Mouse (Mus musculus) T-helper 1 cell (primary cell): ENCODE measurements around the gene Srsf6.
"Not testable (repeated sequence)": the region's sequence is repeated elsewhere in the genome, so short reads cannot be mapped to it uniquely, and the experiment has no call there.

Experiments
- in situ Hi-C: fragments of 300-600 bp; cut with MboI, MseI; formaldehyde crosslinking; loops from one replicate; pipeline ENCODE4 v1.15.1; 2025; ENCODE audit warnings: high pct_unique_total_duplicates

The Srsf6 gene

GRCm38 (mm10) chr2:162931123-162931673 lies at the start of gene Srsf6:
Gene Srsf6 (plus strand): TSS chr2:162931528.
- in situ Hi-C loops = no loop called here

DNA sequence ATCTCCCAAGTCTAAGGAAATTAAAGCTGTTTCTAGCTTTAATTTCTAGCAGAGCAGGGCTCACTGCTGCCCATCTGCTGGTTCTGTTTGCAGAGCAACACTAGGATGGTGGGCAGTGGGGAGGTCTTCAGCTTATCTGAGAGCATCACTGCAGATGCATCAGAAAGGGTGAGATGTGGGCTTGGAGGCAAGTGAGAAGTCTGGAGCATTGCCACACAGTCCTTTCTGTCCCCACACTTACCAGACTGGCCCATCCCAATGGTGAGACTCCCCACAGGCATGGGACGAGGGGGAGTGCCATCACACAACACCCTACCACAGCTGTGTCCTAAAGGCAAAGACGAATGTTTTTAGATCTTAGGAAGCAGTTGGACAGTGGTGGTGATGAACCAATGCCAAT lies 47.2 kb upstream of the Srsf6 start:
- in situ Hi-C loops = no loop called here

DNA sequence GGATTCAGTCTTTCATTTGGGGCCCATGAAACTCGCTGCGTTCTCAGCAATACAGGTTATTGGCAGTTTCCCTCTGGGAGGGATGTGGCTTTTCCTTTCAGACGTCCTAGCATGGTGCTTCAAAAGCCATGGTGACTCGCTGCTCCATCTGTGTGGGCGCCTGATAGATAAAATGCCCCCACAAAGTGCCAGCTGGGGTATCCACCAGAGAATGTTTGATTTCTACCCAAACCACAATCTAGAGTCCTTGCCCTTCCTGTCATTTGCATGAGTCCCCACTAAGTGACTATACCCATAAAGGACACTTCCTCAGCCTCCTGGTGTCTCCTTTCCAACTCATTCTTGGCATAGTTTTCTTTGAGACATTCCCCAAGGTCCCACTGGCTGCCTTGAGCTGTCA lies 44.2 kb upstream of the Srsf6 start:
- in situ Hi-C loops = no loop called here

DNA sequence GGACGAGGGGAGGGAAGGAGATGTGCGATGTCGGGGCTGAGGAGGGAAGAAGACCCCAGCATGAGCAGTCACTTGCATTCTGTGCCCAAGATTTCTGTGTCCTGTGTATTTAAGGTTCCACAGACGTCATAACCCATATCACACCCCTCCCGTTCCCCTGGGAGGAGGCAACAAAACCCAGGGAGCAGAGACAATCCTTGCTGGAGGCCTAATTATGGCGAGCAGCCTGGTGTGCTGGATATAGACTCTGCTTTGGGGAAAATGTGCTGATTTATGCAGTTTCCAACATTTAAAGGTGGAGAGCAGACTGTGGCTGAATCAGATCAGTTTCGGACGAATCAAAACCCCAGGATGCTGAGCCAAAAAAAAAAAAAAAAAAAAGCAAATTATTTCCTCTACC lies 42.7 kb upstream of the Srsf6 start:
- in situ Hi-C loops = no loop called here

DNA sequence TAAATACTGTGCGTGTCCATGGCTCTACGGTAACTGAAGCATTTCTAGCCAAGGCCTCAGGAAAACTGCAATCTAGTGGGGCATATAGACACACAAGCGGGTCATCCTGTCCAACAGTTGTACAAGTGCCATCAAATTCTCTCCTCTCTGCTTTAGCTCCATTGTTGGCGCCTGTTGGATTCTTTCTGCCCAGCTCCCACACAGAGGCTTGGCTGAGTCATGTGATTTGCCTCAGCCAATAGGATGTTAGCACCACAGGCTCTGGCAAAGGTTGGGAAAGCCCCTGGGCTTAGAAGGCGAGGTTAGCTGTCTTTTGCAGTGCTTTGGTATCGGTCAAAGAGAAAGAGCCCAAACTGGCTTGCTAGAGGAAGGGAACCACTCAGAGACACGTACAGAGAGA lies 42.1 kb upstream of the Srsf6 start:
- in situ Hi-C loops = no loop called here

DNA sequence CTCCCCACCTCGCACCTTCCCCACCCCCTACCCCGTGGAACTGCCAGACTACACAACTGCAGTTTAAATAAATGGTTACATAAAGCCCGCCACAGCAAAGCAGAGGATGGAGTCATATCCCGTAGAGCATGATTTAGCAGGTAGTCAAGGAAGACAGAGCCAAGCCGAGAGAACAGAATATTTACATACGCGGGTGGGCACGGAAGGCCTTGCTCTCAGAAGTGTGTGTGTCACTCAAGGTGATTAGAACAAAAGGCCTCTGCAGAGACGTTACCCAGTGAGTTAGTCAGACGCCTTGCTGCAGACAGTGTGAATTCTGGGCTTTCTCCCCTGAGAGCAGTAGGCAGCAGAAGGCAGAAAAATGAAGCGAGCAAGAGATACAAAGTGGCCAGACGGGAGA lies 41.6 kb upstream of the Srsf6 start:
- in situ Hi-C loops = no loop called here

DNA sequence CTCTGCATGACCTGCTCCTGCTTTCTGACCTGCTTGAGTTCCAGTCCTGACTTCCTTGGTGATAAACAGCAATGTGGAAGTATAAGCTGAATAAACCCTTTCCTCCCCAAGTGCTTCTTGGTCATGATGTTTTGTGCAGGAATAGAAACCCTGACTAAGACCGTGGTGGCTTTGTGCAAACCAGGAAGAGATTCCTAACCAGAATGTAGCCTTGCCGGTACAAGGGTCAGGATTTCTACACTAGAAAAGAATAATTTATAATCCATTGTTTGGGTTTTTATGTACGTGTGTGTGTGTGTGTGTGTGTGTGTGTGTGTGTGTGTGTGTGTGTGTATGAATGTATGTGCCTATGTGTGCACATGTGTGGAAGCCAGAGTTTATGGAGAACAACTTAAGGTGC lies 38.3 kb upstream of the Srsf6 start:
- in situ Hi-C loops = not testable (repeated sequence)

GRCm38 (mm10) chr2:162899256-162899655 lies 32.1 kb upstream of the Srsf6 start:
- in situ Hi-C loops = not testable (repeated sequence)

- in situ Hi-C loops = no loop called here
Measured at GRCm38 (mm10) chr2:162899880-162900589, 31.3 kb upstream of the Srsf6 start.

GRCm38 (mm10) chr2:162900590-162900916 lies 30.8 kb upstream of the Srsf6 start:
- in situ Hi-C loops = no loop called here

DNA sequence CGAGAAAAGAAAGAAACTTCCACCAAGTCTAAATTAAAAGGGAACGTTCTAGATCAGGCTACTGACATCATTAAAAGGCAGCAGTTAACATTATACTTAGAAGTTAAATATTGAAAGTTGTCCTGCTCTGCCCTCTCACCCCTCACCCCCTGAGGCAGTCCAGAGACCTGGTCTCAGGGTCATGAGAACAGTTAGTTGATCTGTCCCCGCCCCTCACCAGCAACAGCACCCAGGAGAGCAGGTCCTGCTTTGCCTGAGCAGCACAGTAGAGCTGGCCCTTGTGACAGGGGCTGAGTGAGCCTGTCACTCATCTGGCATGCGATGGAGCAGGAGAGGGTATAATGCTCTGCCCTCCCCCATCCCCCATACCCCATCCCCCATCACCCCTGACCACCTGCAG lies 25.4 kb upstream of the Srsf6 start:
- in situ Hi-C loops = no loop called here

DNA sequence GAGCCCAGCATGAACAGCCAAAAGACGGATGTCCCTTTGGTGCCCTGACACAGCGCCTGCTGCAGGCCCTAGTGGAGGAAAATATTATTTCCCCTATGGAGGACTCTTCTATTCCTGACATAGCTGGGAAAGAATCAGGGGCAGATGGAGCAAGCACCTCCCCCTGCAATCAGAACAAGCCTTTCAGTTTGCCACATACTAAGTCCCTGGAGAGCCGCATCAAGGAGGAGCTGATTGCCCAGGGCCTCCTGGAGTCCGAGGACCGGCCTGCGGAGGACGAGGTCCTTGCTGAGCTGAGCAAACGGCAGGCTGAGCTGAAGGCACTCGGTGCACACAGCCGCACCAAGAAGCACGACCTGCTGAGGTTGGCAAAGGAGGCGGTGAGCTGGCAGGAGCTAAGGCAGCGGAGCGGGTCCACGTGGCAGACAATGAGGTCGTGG lies 23.3 kb upstream of the Srsf6 start:
- in situ Hi-C loops = no loop called here

DNA sequence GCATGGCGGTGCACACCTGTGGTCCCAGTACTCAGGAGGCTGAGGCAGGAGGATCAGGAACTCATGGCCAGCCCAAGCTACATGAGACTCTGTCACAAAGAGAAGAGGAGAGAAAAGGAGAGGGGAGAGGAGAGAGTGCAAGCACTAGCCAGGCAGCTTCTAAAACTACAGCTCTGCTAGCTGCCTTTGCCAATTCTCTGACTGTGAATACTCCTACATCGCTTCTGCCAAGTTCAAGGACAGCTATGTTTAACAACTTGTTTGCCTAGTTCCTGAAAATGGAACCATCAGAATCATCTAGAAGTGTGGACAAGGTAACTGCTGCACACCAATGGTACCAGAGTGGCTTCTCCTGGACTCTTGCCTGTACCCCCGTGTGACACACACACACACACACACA lies 17.3 kb upstream of the Srsf6 start:
- in situ Hi-C loops = no loop called here

- in situ Hi-C loops = no loop called here
Measured at GRCm38 (mm10) chr2:162914519-162914918, 16.8 kb upstream of the Srsf6 start.

DNA sequence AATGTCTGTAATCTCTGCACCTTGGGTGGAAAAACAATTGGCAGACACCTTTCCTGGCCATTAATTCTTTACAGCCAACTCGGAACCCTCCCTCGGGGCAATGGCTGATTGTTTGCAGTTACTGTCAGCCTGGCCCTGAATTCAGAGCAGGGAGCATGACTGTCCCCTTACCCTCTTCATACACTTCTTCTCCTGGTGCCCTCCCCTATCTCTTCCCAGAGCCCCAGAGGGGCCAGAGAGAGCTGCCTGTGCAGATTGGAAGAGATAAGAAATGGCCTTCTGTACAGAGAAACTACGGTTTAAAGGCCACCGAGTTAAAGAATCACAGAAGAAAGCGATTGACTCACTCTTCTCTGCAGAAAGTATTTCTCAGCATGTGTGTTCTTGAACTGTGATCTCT lies 11.4 kb upstream of the Srsf6 start:
- in situ Hi-C loops = loop anchor here (5.0 kb wide), 1 partner anchor 412 kb away; no protein-coding TSS in a partner anchor

DNA sequence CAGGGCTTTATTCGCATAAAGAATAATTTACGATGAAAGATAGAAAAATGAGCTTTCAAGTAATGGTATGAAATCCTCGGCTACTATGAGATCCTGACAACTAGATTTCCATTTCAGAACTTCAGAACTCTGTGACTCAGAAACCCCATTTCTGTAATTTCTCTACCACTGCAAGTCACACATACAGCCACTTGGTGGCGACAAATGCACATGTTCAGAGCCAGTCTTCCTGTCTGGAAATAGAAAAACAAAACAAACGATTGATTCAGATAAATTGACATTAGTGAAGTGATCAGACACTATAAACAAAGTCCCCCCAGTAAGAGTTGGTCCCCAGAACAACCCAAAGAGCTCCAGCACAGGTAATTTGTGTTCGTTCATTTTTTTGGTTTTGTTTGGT lies 9.1 kb upstream of the Srsf6 start:
- in situ Hi-C loops = loop anchor here (5.0 kb wide), 1 partner anchor 410 kb away; no protein-coding TSS in a partner anchor

- in situ Hi-C loops = loop anchor here (5.0 kb wide), 1 partner anchor 409 kb away; no protein-coding TSS in a partner anchor
Measured at GRCm38 (mm10) chr2:162922834-162923233, 8.5 kb upstream of the Srsf6 start.

DNA sequence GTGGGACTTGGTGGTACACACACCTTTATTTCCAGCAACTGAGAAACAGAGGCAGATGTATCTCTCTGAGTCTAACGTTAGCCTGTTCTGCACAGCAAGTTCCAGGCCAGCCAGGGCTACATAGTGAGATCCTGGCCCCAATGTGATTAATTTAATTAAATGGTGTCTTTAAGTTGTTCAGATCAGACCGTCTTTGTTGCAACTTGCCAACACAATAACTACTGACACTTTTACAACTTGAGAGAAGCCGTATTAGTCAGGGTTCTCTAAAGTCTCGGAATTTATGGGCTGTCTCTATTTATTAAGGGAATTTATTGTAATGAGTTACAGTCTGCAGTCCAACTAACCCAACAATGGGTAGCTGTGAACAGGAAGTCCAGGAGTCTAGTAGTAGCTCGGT lies 7.2 kb upstream of the Srsf6 start:
- in situ Hi-C loops = loop anchor here (5.0 kb wide), 1 partner anchor 408 kb away; no protein-coding TSS in a partner anchor

GRCm38 (mm10) chr2:162927918-162928585 lies 3.3 kb upstream of the Srsf6 start:
- in situ Hi-C loops = no loop called here

DNA sequence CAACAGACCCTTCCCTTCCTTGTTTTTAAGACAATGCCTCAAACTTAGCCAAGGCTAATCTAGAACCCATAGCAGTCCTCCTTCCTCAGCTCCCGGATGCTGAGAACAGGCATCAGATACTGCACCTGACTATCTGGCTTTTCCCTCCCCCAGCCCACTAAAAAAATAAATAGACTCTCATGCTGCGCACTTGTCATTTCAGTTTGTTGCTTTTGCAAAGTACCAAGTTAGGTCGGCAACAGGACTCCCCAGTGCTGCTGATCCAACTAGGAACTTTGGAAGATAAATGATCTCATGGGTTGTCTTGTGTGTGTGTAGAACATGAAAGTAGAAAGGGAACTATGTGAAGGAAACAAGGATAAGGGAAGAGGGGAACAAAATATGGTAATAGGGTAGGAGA lies 1.6 kb upstream of the Srsf6 start:
- in situ Hi-C loops = no loop called here

- in situ Hi-C loops = no loop called here
Measured at GRCm38 (mm10) chr2:162930516-162931122, 709 bp upstream of the Srsf6 start.
